Mouse (Mus musculus) neutrophil, adult 5-6 weeks (primary cell): Measurements from ENCODE around the gene Nfix. TPM values are rescaled to one million over a fixed set of nuclear protein-coding genes. Genes with fewer than 3 reads are reported as not detected.
"Not testable (repeated sequence)": the region's sequence is repeated elsewhere in the genome, so short reads cannot be mapped to it uniquely, and the experiment has no call there.

Experiments
- ATAC-seq: fragments of 151-379, 151-347 bp; 2 replicates; pipeline ENCODE4 v1.8.0; 2017; ENCODE audit warnings: mild to moderate bottlenecking, moderate TSS enrichment; ENCODE audit not compliant: insufficient number of reproducible peaks, poor library complexity, low FRiP score, severe bottlenecking; ENCODE audit errors: extremely low read depth
- total RNA-seq: library from RNA; stranded (forward); fragments of 200-1000 nt; gene quantifications from 2 replicates; pipeline ENCODE4 v1.2.3, GENCODE M21; 2017

Nfix gene
- total RNA-seq, 1 experiment from 2014 or later, result 1.7 TPM

DNA sequence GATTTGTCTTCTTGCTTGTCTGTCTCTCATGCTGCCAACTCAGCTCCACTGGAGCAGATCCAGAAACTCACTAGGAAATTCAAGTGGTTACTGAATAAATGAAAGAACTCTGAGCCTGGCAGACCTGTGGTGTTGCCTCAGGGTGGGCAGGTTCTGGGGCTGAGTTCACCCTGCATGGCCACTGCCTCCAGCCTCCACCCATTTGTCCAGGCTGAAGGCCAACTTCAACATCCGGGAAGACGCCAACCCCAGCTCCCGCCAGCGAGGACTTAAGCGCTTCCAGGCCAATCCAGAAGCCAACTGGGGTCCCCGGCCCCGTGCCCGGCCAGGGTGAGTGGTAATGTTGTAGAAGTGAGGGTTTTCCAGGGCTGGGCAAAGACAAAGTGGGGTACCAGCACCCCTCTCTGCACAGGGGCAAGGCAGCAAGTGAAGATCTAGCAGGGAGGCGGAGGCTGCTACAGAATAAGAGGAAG, 101.2 kb downstream of the Nfix start:
- ATAC-seq, result no peak

DNA sequence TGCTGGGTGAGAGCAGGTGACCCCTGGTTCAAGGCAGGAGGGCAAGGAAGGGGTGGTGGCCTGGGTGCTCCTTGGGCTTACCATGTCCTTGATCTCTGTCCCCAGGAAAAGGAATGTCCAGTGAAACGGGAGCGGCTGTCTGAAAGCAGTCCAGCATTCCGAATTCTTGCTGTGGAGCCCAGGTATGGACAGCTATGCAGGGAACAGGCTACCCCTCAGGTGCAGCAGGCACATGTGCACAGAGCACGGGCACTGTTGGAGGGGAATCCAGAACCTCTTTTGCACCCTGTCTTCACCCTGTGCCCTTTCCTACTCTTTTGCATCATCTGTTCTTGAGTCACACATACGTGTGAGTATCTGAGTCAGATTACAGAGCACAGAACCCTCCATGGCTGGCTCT, 101.9 kb downstream of the Nfix start:
- no peak for ATAC-seq

DNA sequence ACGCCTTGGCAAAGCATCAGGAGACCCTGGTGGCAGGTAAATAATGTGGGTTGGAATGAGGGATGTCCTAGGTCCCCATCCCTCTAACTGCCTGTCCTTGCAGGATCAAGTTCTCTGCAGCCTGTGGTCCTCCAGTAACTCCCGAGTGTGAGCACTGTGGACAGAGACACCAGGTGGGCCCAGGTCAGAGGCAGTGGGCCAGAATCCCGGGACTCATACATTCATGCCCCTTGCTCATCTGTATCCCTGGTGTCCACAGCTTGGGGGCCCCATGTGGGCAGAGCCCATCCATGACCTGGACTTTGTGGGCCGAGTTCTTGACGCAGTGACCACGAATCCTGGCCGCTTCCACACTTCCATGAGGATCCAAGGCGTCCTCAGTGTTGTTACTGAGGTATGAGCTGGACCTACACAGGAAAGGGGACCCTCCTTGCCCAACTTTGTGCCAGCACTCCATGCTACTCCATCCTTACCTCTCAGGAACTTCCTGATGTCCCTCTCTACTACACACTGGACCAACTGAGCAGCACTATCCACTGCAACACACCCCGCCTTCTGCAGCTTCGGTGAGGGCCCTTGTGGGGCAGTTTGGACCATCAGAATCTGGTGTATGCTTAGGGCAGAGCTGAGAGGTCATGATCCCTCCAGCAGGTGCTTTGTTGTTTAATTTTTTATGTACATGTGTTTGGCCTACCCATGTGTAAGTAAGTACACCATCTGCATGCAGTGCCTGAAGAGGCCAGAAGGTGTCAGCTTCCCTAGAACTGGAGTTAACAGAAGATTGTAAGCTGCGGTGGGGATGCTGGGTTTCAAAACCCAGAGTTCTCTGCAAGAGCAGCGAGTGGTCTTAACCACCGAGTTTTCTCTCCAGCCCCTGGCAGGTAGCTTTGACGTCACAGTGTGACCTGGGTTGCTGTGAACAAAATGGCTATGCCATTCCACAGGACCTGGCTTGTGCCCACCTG, 102.7 kb downstream of the Nfix start:
- ATAC-seq, result peak; percentile 34

DNA sequence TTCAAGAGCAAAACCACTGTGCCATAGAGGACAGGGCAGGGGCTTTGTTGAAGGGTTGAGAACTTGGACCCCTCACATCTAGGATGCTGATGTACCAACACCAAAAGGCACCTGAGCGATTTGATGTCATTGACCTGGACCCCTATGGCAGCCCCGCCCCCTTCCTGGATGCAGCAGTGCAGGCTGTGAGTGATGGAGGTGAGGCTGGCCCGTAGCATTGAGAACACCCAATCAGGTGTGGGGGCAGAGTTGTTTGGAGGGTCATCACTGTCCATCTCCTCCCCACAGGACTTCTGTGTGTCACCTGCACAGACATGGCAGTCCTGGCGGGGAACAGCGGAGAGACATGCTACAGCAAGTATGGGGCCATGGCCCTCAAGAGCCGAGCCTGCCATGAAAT, 105.0 kb downstream of the Nfix start:
- ATAC-seq, result no peak

DNA sequence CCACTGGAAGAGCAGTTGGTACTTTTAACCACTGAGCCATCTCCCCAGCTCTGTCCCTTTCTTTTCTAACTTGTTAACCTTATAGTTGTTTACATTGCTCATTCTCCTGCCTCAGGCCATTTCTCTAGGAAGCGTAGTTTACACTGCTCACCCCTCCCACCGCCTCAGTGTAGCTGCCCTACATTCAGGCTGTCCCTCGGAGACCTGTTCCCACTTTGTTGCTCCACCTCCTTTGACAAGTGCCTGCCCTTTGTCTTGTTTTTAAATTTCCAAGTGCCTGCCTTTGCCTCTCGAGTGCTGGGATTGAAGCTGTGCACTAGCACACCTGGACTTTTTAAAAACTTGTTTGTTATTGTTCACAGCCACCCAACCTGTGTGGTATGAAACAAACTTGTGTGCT, 106.8 kb downstream of the Nfix start:
- no peak for ATAC-seq

DNA sequence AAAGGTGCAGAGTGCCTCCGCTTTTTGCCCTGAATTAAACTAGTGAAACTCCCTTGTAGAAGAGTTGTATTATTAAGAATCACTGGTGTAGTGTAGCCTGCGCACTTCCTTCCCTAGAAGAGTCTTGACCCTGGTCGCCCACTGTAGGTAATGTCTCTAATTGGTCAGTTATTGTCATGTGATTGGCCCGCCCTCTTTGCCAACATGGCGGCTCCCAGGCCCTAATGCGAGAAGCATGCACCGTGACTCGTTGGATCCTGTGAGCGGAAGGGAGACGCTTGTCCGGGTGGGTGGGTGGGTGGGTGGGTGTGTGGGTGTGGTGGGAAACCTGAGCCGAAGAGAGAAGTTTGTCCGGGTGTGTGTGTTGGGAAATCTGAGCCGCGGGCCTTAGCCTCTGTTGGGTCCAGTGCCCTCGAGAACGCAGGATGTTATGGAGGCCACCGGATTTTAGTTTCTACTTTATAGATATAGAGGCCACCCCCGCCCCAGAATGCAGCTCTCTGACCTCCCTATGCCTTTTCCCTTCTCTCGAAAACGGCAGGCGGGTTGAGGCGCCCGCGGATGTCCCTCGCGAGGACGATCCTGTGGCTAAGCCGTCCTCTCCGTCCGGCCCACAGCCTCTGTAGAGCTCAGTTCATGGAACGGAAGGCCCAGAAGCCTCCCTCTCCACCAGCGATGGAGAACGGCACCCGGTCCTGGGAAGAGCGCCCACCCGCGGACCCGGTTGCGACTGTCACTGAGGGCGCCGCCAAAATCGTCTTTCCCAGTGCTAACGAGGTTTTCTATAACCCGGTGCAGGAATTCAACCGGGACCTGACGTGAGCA, 110.8 kb downstream of the Nfix start:
- peak; percentile 85 for ATAC-seq

DNA sequence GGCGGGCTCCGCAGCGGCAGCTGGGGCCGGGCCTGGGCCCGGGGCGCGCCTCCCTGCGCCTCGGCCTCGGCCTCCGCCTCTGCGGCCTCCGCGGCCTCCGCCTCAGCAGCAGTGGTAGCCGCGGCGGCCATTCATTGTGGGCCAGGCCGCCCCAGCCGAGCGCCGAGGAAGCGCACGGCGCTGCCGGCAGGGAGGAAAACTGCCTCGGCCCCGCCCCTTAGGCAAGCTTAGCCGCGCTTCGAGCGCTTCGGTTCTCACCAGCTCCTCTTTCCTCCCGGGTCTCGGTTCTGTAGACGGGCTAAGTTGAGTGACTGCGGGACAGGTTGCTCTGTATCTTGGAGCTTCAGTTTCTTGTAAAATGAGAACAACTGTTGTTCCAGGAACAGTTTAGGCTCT, 112.4 kb downstream of the Nfix start, which contains the start of gene Nacc1:
Gene Nacc1 (minus strand): TSS at position 158 of the 396 bp plus-strand sequence.
- ATAC-seq, result peak; percentile 74

DNA sequence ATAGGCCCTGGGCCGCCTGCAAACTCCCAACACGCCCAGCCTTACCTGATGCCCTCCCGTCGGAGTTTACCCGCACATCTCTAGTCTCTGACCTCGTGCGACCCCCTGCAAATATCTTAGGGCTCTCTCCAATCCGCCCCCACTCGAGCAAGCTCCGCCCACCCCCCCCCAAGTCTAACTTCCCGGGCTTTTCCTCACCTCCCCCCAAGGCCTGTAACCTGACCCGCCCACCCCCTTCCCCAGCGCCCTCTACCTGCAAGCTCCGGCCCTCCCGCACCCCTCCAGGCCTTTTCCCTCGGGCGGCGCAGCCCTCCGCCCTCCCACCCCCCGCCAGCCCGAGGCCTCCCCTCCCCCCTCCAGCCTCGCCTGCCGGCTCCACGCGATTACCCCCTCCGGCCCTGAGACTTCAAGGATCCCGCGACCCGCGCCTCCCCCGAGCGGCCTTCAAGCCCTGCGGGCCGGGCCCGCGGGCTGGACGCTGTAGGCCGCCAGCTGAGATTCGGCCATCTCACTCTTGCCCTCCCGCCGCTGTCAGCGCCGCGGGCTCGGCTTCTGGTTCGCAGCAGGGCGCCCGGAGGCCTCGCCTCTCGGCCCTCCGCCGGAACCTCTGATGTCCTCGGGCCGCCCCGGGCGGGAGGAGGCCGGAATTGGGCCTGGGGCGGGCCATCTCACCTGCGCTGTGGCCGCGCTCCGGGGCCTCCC, 113.0 kb downstream of the Nfix start:
- no peak for ATAC-seq

DNA sequence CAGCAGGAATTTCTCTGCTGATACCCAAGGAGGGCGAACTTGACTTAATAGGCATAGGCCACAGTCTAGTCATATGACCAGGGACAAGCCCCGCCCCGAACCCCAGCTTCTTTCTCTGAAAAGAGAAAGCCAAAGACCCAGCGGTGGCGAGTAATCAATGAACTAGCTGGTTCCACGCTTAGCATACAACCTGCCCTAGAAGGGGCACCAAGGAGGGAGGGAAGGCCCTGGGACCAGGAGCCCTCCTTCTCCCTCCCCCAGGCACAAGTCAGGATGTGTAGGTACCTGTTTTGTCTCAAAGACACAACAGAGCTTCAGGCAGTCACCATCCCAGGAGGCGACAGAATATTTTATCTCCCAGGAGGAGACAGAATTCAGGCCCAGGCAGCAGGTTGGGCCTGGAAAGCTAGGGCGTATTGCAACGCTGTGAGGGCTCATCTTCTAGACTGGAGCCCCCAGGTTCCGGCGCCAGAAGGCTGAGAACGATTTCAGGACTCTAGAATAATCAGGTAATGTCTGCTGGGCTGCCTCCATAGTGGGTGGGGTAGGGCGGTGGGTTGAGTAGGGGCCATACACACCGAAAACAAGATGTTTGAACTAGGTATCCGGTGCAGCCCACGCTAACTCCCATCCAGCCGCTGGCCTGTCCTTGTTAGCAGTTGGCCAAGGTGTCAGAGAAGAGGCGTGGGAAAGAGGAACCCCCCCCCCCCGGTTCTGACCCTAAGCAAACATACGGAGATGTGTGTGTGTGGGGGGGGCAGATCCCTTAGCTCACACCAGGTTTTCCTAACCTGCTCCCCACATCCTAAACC, 113.7 kb downstream of the Nfix start, which contains the start of gene Trmt1:
Gene Trmt1 (plus strand): TSS at position 117 of the 812 bp plus-strand sequence.
- no peak for ATAC-seq

DNA sequence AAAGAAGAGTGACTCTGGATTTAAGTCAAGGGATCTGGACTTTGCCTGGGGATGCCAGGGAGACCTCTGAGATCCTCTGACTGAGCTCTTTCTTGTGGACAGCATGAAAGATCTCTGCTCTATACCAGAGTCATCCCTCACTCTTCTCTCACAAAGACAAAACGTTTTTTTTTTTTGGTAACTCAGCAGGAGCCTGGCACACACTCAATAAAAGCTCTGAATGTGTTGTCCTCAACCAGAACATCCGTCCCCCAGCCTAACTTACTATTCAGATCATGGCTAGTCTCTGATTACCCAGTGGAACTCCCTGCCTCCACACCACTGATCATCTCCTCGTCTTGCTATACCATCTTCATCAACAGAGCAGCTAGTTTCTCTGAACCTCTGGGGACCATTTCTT, 115.6 kb downstream of the Nfix start:
- no peak for ATAC-seq

DNA sequence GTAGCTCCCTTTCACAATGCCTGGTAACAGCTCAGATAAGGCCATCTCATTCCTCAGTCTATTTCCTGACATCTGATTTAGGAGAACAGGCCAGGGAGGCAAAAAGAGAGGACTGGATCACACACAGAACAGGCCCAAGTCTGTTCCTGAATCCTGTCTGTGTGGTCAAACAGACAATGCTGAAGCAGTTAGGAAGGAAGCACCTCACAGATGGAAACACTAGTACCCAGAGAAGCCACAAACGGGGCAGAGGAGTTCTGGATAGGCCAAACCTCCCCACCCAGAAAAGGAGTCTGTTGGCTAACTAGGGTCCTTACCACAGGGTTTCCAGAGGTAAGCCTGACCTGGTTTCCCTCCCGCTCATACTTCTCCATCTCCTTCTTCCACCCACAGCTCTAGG, 117.9 kb downstream of the Nfix start:
- ATAC-seq, result no peak

DNA sequence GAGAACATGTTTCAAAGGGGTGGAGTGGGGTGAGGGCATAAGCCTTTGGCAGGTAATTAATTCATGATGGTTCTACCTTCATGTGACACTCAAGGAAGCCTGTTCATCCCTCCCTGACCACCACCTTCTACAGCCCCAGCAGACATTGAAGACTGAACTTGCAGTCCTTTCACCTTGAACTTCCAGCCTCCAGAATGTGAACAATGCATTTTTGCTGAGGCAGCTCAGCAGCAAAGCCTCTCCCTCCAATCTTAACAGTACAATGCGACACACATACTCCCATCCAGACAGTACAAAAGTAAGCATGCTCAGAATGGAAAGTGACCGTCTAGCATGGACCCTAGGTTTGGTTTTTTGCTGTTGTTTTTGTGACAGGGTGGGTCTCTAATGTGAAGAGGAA, 118.7 kb downstream of the Nfix start:
- no peak for ATAC-seq

DNA sequence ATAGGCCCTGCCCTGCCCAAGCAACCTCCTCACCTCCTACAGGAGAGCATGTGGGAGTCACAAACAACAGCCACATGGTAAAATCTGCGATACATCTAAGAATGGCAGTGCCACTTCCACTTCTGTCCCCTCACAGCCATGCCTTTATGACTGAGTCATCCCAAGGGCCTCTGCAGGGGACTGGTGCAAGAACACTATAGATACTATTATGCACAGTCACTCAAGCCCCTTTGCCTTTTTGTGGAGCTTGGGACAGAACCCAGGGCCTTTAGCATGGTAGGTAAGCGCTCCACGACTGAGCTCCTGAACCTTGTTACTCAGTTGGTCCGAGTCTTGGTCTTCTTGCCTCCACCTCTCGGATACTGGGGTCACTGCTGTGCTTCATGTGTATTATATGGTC, 122.8 kb downstream of the Nfix start:
- ATAC-seq, result no peak

DNA sequence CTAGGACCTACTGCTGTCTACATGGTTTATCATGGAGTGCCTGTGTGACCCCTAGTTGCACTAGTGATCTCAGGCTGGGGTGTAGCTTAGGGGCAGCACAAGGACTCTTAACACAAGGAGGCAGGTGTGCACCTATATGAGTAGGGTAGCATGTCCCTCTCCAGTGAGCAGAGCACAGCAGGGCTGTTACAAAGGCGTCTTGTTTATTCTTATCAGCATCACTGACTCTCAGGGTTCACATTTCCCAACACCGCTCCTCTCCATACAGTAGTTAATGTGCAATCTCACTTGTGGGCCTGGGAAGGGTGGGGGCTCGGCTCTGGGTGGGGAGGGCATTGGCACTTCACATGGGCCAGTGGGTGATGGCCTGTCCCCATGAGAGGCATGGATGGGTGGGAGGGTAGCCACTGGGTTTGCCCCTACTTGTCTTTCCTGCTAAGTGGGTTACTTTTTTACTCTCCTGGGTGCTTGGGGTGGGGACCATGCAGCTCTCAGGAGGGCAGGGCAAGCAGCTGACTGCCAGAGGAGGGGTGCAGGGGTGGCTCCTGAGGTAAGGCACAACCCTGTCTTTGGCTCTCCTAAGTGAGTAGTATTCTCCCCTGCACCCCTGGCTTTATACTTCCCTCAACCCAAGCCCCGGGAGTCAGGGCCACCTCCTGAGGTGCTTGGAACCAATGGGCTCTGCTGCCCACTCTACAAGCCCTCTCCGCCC, 129.7 kb downstream of the Nfix start:
- not testable (repeated sequence) for ATAC-seq

DNA sequence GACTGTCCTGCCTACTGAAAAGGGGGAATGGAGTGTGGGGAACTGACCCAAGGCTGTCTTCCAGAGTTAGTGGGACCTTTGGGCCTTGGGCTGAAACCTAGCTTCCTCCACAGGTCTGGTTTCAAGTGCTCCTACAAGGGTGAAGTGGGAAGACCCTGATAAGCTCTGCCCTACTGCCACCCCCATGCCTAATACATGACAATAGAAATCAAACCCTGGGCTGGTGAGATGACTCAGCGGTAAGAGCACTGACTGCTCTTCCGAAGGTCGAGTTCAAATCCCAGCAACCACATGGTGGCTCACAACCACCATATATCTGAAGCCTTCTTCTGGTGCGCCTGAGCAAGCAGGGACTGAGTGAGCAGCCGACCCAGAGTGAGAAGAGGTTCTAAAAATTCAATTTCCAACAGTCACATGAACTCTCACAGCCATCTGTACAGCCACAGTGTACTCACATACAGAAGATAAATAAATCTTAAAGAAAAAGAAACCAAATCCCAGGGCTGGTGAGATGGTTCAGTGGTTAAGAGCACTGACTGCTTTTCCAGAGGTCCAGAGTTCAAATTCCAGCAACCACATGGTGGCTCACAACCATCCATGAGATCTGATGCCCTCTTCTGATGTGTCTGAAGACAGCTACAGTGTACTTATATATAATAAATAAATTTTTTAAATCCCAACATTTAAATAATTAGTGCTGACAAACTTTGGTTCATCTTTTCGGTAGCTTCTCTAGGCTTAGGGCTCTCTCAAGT, 131.2 kb downstream of the Nfix start:
- ATAC-seq, result no peak

DNA sequence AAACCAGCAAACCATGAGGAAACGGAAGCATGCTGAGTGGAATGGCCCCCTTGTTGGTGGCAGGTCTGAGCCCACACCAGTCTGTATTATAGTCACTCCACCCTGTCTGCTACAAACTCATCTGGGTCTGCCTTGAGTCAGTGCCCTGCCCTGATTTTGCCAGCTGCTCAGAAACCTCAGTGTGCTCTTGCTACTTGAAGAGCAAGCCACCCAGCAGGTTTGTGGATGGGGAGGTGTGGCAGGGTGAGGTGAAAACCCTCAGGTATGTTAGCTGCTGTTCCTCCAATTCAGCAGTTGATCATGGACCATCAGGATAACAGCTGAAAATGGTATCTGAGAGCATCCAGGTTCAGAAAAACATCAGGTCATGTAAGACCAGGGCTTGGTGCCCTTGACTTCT, 132.1 kb downstream of the Nfix start:
- no peak for ATAC-seq

DNA sequence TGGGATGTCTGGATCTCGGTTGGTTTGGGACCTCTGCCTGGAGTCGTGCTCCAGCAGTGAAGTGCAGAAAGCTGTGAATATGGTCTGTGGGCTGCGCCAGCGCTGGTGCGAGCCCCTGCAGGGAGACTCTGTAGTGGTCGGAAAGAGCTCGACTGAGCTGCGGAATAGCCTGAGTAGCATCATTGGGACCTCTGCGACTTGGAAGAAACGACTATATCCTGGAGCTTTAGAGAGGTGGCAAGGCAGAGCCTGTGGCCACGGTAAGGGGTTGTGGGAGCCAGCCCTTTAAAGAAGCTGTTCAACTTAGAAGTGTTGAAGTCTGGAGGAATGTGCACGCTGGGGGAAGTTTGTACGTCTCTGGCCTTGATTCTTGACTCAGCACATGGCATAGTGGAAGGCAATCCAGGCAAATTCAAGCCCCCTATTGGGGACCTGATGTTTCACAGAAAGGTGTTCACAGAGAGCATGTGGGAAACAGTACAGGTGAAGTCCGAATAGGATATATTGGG, 134.7 kb downstream of the Nfix start:
- ATAC-seq, result no peak
